Mouse (Mus musculus) right cerebral cortex, adult 2 months (tissue): ENCODE results near the gene Wdfy4.
A peak's percentile ranks its signal among the peaks of the same experiment; 100 is the strongest.

Experiments
- DNase-seq, 2 experiments: peaks; one replicate each; pipeline ENCODE4 v3.0.0; 2021 to 2022; ENCODE audit warnings: low spot score in 2 of 2

Gene Wdfy4

DNA sequence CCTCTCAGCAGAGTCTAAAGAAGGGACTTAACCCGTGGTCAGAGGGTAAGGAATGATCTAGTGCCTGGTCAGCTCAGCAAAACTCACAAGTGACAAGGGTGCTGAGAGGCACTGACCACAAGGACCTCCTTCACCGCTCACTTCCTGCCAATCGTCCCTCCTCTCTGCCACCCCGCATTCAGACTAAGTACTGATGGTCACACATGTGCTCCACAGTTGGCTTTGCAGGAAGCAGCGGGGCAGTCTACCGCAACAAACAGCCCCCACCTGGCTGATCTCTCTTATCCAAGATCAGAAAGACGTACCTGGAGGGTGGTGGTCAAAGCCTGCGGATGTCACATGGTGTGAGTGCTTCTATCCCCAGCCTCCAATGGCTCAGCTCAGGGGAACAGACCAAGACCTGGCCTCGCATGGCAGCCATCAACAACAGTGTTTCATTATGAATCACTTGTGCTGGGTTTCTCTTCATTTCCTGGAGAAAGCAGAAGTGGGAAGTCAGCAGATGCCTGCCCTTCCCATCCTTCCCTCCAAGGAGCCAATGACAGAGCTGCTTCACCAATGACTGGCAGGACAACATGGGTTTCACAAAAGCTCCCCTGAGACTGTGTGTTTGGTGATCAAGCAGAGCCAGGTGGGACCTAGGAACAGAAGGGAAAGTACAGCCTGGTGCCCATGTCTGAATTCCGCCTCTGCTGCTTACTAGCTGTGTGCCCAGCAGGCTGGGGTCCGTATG, at the start of gene Wdfy4:
Gene Wdfy4 (minus strand): TSS at position 441 of the 733 bp plus-strand sequence.
- DNase-seq, result no peak

DNA sequence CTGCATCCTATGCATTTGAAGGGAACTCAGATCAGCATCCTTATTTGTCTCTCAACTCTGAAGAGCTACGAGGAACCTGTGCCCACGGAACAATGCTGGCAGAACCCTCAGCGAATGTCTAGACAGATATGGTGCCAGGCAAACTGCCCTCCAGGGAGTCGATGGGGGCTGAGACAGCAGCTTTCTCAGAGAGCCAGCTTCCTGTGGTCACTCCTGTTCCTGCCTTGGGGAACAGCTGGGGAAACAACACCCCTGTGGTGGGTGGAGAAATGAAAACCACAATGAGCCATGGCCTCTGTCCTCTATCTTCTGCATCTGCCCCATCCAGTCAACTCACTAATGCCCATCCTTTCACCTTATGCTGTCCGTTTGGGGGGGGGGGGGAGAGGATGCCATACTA, 46.7 kb upstream of the Wdfy4 start:
- no peak for DNase-seq

DNA sequence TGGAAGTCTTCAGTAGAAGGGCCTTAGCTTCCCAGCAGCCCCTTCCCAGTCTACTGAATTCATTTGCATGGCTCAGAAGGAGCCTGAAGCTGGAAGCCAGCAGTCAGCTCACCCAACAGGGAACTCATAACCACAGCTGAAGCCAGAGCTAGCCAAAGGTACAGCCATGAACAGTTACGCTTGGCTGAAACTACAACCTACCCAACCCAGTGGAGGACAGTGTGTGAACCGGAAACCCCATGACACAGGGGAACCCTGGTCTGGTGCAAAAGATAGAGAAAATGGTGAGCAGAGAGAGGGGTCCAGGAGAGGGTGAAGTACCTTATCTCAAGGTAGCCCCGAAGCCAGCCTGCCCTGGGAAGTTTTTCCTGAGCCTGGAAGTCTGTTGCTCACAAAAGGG, 46.0 kb upstream of the Wdfy4 start:
- no peak for DNase-seq

DNA sequence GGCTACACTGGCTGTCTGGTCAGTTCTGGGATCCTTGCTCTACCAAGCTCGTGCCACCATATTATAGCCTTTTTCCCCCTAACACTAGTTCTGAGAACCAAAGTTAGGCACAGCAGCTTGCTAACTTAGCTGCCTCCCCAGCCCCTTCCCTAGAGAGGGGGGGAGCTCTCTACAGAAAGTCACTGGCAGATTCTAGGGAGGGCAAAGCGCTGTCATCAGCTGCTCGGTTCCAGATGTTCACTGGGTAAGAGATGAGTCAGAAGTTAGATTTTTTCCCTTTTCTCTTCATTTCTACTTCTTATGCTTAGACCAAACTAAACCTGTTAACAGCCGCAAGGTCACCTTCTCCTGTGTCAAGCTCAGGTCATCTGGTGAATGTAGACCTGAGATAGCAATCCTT, 45.4 kb upstream of the Wdfy4 start:
- no peak for DNase-seq

DNA sequence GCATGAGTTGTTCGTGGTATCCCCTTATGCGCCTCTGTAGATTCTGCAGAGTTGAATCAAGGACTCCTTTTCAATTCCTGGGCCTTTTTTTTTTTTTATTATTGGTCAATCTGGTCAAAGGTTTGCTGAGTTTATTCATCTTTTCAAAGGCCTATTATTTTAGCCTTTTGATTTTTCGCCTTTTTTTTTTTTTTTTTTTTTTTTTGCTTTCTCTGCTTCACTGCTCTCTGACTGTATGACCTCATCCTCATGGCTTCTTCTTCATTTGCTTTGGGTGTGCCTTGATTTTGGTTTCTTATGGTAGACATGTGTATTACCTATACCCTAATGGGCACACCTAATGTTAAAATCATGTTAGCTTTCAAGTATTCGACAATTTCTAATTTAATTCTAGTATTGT, 39.9 kb upstream of the Wdfy4 start:
- no peak for DNase-seq

DNA sequence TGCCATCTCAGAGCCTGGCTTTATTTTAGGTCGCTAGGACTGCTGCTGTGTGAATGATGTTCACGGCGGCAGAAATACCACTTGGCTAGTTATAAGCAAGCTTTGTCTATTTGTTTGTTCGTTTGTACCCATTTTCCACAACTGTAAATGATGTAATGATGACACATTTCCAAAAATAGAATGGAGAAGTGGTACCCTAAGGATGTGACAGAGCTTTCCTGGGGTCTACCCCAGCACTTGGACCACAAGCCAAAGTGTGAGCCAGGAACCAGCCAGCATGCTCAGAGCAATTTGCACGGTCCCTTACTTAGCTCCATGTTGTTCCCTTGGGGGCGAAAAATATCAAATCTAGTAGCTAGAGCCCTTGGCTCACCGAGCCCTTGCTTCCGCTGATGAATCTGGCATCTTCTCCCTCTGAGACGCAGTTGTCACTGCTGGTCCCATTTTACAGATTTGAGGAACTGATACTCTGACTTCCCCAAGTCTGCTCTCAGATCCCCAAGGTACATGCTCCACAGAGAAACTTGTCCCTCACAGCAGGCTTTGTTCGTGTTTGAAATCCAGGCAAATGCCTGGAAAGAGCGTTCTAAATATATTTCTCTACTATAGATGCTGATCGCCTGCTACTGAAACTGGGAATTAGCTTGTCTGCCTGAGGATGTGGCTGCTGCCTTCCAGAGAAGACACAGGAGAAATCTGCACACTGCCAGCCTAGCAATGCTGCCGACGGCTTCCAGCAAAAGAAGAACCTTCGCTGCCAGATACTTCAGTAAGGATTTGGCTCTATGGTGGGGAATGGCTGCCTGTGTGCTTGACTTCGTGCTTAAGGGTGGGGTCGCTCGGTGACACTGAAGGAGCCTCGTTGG, 31.3 kb upstream of the Wdfy4 start:
- peak in 1 of 2 experiments; percentile 35 for DNase-seq

DNA sequence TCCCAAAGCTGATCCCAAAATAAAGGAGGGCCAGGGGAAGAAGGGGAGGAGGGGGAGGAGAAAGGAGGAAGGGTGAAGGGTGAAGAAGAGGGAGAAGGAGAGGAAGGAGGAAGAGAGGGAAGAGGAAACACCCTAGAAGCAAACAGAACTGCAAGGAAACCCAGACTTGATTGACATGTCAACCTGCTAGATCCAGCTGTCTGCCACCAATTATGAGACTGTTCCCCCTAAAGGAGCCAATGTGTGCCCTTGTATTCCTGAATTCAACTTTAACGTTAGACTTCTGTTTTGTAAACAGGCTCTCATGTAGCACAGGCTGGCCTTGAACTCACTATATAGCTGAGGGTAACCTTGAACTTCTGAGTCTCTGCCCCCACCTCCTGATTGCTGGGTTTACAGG, 29.9 kb upstream of the Wdfy4 start:
- no peak for DNase-seq

DNA sequence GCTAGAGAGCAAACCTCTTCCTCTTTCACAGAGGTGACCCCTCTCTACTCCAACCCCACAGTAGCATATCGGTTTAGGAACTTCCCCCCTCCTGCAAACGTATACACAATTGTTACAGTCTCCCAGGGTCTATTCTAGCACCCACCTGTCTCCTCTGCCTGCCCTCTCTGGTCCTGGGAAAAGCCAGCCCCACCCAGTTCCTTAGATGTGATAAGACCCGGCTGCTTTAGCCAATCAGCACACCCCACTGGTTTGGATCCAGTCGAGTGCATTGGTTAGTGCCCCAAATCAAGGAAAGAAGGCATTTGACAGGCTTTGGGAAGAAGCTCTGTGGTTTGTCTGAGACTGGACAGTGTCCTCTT, 29.4 kb upstream of the Wdfy4 start:
- no peak for DNase-seq

DNA sequence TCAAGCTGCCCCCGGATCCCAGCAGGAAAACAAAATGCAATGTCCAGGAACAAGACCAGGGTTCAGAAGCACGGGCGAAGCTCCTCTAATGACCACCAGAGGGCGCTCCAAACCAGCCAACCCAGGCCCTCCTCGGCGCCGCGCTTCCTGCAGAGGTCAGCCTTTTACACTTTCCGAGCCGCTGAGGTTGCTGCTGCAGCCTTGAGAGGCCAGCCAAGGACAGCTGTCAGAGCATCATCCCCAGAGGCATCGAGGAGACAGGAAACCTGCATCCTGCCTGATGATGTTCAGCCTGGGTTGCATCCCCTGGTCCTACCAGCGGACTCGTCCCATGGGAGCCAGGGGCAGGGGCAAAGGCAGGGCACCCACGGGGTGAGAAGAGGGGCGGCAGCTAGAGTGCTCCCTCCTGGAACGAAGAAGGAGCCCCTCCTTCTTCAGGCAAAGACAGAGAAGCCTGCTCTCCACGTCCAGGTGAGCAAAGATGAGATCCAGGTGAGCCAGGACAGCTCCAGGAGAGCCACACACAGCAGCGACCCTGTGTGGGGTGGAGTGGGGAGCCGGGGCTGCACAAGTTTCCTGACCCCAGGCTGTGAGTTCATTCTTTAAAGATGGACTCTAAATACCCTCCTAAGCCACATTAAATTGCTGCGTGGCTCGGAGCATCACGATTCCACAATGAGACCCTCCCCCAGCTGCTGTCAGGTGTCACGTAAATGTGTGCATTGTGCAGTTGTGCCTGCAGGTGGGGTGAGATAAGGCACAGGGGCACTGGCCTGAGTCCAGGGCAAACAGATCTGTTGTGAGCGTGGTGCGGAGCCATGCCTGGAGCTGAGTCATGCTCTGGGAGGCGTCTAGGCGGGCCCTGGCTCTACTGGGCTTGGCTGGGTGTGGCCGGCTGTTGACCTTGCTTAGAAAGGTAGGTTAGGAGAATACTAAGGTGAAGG, 28.8 kb upstream of the Wdfy4 start, which contains the start of gene Arhgap22:
Gene Arhgap22 (plus strand): TSS at position 204 of the 944 bp plus-strand sequence.
- peak; percentile 89 to 90 for DNase-seq

DNA sequence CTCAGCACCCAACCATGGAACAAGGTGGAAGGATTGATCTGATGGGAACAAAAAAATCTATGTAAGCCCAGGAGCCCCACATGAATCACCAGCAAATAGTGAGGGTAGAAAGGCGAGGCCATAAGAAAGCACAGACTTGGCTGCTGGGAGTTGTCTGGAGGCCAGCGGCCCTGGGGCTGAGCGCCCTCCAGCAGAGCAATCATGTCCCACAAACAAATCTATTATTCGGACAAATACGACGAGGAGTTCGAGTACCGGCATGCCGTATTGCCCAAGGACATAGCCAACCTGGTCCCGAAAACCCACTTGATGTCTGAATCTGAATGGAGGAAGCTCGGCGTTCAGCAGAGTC, 27.6 kb upstream of the Wdfy4 start:
- no peak for DNase-seq

DNA sequence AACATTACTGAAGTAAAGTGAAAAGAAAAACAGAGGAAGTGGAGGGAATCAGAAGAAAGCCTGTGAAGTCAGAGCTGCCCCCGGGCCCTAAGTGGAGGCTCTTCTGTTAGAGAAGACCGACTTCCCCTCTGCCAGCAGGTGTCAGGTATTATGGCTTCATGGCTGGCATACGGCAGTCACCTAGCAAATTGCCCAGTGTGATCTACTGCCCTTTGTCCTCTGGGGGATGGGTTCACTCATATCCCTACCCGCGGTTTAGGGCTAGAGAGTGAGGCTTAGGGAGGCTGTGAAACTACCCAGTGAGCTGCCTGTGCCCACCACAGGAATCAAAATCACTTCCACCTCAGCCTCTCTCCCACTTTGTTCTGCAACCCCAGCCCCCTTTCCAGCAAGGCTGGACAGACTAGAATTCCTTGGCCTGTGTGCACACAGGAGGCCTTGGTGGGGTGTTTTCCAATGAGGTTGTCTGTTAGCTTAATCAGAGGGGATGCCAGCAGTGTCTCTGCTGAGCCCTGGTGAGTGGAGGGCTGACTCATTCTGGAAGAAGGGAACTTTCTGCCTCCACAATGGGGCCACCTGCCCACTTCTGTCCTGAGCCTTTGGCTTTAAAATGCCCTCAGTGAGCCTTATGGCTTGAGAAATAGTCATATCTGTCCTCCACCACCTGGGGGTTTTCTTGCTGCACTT, 27.1 kb upstream of the Wdfy4 start:
- DNase-seq, result no peak

DNA sequence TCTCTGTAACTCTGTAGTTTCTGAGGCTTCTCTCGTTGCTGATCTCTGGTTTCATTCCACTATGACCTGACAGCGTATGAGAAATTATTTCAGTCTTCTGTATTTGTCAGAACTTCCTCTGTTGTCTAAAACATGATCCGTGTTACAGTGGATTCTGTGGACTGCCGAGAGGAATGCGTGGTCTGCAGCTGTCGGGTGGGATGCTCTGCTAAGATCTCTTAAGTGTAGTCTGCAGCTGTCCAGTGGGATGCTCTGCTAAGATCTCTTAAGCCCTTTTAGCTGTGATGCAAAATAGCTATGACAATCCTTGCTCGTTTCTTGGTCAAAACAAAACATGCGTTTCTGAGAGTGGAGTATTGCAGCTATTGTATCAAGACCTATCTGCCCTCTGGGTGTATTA, 25.5 kb upstream of the Wdfy4 start:
- no peak for DNase-seq

DNA sequence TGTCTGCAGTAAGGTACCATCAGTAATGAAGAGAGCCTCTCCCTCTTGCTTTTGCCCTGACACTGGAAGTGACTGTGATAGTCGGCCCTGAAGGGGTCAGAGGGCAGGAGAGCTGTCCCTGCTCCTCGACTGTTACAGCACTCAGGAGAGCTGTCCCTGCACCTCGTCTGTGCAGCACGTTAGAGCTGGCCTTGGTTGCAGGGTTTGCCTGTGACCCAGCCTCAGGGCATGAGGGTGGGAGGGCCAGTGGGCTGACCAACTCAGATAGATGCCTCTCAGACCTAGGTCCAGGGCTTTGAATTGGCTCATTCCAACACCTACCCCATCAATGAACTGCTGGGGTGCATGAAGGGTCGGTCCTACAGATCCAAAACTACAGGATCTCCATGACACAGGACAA, 23.0 kb upstream of the Wdfy4 start:
- no peak for DNase-seq

DNA sequence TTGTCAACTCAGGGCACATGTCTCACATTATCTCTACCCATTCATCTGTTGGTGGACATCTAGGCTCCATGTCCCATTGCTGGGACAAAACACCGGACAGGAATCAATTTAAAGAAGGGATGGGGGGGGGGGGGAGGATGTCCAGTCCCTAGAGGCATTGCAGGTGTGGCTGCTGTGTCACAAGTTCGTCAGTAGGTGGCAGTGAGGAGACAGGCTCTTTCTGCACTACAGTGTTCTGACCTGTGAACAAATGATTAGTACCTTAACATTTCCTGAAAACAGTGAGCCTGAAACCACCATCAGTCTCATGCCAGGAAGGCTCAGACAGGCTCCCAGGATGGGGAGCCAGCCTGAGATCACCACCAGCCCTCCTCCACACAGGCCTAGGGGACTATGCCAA, 21.7 kb upstream of the Wdfy4 start:
- DNase-seq, result no peak

DNA sequence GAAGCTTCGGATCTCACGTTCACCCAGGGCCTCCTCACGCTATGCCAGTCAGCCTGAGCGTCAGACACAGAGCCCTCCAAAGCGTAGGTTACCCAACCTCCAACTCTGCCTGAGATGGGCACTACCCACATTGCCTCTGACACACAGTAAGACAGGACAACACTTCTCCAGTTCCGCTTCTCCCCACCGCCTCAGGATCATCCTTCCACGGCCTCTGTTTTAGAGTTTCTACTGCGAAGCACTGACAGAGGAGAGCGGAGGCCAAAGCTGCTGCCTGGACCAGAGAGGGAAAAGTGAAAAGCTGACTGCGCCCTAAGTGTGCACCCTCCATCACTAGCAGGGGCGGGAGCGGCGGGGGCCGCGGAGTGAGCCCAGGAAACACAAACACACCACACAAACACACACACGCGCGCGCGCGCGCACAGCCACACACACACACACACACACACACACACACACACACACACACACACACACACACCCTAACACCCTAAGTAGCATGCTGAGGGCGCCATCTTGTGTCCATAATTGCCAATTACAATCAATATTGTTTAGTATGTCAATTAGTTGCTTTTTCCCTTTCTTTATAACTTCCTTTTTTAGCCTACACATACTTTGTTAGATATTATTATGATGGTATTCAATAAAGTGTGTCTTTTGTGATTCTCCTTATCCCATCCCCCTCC, 20.1 kb upstream of the Wdfy4 start:
- DNase-seq, result no peak

DNA sequence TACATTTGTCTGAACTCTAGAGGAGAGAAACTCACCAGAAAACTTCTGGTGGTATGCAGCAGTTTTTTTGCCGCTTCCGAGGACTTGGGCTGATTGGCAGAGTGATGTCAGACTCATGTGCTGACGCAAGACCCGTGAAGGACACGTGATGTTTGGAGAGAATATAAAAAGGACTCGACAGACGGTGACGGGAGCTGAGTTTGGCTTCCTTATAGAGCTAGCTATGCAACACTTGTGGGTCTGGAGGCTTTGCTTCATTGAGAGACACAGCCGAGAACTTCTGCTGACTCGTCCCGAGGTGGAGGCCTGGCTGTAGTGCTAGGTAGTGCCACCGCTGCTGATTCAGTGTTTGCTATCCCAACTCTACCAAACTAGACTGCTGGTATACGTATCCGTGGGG, 18.5 kb upstream of the Wdfy4 start:
- no peak for DNase-seq

DNA sequence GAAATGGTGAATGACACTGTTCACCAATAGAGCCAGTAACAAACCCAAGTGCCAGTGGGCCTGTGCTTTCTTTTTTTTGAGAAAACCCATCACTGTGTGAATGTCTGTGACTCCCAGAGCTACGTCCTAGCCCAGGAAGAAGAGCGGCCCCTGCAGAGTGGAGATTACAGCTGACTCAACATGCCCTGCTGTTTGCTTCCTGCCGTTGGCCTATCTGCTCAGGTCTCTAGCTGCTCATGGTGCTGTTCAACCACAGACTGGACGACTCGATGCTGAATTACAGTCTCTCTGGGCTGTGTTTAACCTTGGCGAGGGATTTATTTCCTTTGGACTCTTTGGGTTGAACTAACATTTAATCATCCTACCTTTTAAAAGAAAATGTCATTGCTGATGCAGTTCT, 17.6 kb upstream of the Wdfy4 start:
- no peak for DNase-seq

DNA sequence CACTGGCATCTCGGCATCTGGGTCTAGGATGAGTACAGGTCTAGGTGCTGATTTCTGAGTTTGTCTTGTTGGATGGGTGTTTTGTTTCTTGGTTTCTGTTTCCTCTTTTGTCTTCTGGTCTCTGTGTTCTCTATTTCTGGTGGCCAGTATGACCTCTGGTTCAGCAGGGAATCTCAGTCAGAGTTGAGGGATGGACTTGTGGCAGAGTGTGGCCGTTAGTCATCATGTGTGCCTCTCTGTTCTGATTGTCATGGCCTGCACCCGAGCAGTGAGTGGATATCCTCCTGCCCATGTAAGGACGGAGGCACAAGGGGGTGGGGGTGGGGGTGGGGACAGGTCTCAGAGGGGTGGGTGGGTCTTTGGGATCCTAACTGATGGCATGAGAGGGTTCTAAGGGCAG, 16.9 kb upstream of the Wdfy4 start:
- DNase-seq, result no peak

DNA sequence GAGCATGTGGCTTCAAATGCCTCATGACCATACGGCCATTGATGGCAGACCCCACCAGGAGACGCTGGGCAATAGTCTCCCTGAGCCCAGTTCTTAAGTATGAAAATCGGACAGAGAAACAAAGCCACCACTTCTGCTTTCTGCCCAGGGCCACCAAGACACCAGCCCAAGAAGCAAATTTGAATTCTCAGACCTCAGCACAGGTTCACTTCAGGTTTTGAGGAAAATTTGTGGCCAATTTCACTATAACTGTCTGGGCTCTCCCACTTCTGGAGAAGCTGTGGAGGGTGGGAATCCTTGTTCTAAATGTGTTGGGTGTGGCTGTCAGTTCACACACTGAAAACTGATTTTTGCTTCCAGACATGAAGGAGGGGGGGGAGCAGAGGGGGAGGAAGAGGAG, 8.9 kb upstream of the Wdfy4 start:
- no peak for DNase-seq

DNA sequence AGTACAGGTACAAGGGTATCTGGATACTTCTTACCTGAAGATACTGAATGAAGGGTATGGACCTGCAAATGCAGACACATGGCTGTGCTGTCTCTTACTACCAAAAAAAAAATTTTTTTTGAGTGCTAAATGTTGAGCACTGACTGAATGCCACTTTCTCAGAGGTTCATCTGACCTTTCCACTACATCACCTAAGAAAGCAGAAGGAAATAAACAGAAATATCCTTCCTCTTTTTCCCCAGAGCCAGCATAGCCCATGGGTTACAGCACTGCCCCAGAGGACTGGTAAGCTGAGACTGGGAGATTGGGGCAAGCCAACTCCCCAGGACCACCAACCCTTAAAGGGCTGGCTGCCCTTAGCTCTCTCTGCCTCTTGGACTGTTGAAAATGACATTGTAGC, 8.5 kb upstream of the Wdfy4 start:
- DNase-seq, result no peak

DNA sequence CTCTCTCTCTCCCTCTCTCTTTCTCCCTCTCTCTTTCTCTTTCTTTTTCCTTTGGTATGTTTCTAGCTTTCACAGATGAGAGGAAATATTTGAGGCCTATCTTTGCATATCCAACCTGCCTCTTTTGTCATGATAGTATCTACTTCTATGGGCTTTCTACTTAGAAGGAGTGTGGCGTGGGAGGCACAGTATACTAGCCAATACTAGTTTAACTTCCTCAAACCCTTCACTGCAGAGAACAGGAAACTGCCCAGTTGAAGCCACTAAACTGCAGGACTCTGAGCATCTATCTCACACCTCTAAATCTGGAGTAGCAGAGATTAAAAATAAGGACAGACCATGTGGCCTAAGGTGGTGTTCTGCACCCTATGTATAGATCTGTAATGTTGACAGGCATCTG, 5.3 kb upstream of the Wdfy4 start:
- no peak for DNase-seq
